Mouse (Mus musculus) embryo, embryonic 10 days (tissue): ENCODE results near the gene Ccdc157.

Experiments
- DNase-seq: peaks from one replicate; pipeline ENCODE4 v3.0.0-alpha.2; 2015; ENCODE audit warnings: low spot score

Ccdc157 gene

DNA sequence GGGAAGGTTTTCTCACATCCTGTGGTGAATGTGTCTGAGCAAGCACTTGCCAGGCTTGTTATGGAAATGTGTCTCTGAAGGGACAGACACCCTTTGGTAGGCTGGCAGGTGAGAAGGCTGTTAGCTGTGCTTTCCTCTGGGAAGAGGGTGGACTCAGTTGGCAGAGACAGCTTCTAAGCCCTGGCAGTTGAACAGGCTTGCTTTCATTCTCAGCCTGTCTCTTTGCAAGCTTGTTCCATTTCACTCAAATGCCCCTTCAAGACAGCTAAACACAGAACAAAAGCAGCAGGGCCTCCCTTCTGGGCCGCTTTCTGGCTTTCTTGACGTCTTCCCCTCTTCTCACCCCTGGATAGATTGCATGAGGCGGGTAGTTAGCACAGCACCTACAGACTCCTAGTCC is 60.6 kb downstream of the Ccdc157 start:
- DNase-seq = no peak

- DNase-seq = no peak
Observed at GRCm38 (mm10) chr11:4098816-4099215, 61.3 kb downstream of the Ccdc157 start.

- DNase-seq = no peak
Observed at GRCm38 (mm10) chr11:4098120-4098519, 62.0 kb downstream of the Ccdc157 start.

DNA sequence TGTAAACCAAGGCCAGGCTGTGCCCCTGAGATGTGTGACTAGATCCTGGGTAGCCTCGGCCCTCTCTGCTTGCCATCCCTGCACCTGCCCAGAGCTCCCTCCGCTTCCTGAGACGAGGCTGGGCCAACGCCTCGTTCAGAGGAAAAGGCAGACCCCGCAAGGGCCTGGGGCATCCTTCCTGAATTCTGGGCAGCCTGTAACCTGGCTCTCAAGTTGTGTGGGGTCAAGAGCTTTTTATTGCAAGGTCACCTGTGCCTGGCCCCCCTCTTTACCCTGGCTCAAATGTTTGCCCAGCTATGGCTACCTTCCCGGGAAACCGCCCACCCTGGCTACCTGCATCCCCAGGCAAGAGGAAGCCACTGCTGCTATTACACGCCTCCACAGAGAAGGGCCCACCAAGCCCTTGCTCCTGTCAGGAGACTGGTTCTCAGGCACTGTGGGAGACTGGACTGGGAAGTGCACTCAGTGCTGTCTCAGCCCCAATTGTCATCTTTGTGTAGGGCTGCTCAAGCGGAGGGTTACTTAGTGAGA is 62.9 kb downstream of the Ccdc157 start:
- peak; percentile 13 for DNase-seq

- DNase-seq = peak; percentile 100
Observed at GRCm38 (mm10) chr11:4096054-4096984, 63.8 kb downstream of the Ccdc157 start.

- DNase-seq = peak; percentile 81
Observed at GRCm38 (mm10) chr11:4095171-4096053, 64.7 kb downstream of the Ccdc157 start, which contains the start of gene Mtfp1. TSS of gene Mtfp1 (minus strand) at chr11:4095445.

- DNase-seq = peak; percentile 87
Observed at GRCm38 (mm10) chr11:4094378-4095170, 65.5 kb downstream of the Ccdc157 start.

DNA sequence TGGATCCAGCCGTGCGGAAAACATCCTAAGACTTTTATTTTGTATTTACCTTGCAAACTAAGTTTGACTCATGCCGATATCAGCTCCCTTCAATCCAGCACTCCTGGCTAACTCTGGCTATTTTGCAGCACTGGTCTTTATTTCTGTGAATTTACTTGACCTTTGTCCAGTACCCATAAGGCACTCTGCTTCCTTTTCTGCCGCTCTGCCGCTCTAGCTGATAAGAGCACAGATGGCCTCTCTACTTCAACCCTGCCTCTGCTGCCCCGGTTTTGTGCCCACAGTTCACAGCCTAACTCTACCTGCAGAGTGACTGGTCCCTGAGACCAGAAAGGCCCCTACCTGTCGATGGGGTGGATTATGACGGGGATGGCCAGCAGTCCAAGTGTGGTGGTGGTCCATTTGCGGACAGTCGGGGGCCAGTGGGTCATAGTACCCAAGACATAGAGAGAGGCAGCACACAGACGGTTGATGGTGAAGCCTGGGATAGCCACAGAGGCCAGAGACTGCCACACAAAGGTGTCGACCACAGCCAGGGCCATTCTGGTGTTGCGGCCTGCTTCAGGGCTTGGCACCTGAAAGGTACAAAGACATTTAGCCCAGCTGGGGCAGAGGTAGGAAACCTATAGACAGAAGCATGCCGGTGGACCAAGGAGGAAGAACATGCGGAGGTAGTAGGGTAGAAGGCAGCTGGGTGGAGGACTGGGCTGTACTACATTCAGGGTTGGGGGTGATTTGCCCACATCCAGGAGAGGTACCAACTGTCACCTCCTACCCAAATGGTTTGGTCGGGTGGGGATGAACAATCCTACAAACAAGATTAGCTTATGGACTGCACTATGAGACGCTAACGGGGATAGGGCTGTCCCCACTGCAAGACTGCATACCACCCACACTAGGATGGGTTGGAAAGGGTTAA is 66.4 kb downstream of the Ccdc157 start:
- DNase-seq = no peak
